Mouse (Mus musculus) layer of hippocampus, adult 2 months (tissue): Measurements from ENCODE around the gene Tmem69. TPM values are rescaled to one million over a fixed set of nuclear protein-coding genes. Genes with fewer than 3 reads are reported as not detected.
A peak's percentile ranks its signal among the peaks of the same experiment; 100 is the strongest.

Experiments used
- DNase-seq, 2 experiments: peaks; one replicate each; pipeline ENCODE4 v3.0.0; 2022; ENCODE audit warnings: low spot score in 2 of 2
- H3K27ac ChIP-seq: fragments of 200-600 bp; 2 replicates; pipeline ENCODE4 v1.8.1; 2022
- H3K4me3 ChIP-seq: fragments of 200-600 bp; 2 replicates; pipeline ENCODE4 v1.8.1; 2022; ENCODE audit warnings: mild to moderate bottlenecking
- CTCF ChIP-seq: fragments of 200-600 bp; conservative IDR thresholded peaks from 2 replicates; pipeline ENCODE4 v1.8.1; 2022; ENCODE audit warnings: antibody characterized with exemption, mild to moderate bottlenecking, moderate library complexity
- total RNA-seq, 2 experiments: library from RNA; stranded (reverse); gene quantifications; 2 replicates each; pipeline ENCODE4 v1.2.3; 2021

Gene Tmem69
- total RNA-seq, 2 experiments from 2014 or later: 11.4 to 13.3 TPM

GRCm38 (mm10) chr4:116531109-116531508 is 24.6 kb downstream of the Tmem69 start:
- no peak for DNase-seq
- no peak overlapping the region for H3K4me3 ChIP-seq
- peak; percentile 61 for TF ChIP-seq CTCF
- no peak overlapping the region for H3K27ac ChIP-seq

DNA sequence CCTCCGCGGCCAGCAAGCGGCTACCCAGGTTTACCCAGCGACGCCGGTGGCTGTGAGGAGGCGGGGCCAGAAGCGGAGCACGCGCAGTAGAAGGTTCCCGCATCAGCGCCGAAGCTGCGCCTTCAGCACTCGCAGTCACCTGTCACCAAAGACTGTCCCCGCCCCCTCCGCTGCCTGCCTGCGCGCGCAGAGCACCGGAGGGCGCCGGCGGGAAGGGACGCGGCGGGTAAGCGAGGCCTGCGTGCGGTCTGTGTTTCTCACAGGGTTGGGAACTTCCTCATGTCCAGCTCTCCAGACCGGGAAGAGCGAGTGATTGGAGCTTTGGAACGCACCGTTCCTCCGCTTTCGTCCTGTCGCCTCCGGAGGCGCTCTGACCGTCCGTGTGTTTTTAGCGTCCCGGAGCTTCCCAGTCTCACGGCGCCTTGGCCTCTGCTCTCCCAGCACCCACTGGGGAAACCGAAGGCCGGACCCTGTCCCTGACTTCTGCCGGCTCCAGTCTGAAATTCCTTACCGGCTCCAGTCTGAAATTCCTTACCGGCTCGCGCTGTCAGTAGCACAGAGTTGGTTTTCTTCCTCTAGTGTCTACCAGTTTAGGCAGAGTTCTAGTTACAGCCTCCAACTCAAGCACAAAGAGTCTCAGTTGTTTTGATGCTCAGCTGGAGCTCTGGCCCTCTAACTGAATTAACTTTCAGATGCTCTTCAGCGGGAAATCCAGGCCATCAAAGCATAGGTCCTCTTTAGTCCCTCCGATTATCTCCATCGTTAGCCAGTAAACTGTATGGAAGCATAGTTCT is 48.1 kb downstream of the Tmem69 start, which contains the start of gene Ipp:
Ipp (plus strand) TSS at position 125 of the 794 bp plus-strand sequence.
- Histone ChIP-seq H3K4me3 (peak within 1 kb of the TSS; percentile 90), H3K27ac (peak within 1 kb of the TSS; percentile 96)
- TF ChIP-seq CTCF: peak; percentile 54
- peak; percentile 94 to 96 for DNase-seq

DNA sequence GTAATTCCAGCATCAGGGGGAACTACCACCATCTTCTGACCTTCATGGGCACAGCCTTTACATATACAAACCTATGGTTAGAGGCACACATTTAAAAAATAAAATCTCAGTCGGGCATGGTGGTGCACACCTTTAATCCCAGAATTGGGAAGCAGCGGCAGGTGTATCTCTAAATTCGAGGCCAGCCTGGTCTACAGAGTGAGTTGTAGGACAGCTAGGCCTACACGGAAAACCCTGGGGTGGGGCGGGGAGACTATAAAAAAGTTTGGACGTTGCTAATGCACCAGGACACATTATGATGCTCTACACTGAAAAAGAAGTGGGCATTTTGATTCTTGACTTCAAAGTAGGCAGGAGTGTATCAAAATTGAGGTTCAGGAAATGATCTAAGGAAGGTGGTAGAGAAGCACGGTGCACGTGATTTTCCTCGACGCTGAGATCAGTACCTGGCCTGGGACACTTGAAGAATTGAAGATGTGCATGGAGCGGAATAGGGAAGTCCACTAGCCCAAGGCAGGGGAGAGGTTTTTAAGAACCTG is 48.8 kb downstream of the Tmem69 start:
- DNase-seq: no peak
- Histone ChIP-seq H3K4me3 (peak overlapping the region; percentile 90), H3K27ac (peak overlapping the region; percentile 96)
- TF ChIP-seq CTCF: no peak

Other genes with a start within 250 kb of the Tmem69 start
- gene Mast2, start 91.8 kb downstream of the Tmem69 start, total RNA-seq: 10 to 100 TPM; 88.7 to 98.0 TPM
- gene Ipp, start 48.4 kb downstream of the Tmem69 start, total RNA-seq: 10 to 100 TPM; 17.5 to 20.1 TPM
- gene Gpbp1l1, start 1.7 kb upstream of the Tmem69 start, total RNA-seq: 10 to 100 TPM; 38.2 to 45.0 TPM
- gene Ccdc17, start 40.7 kb upstream of the Tmem69 start, total RNA-seq: 1 to 10 TPM; 5.7 to 7.4 TPM
- gene Nasp, start 72.0 kb upstream of the Tmem69 start, total RNA-seq: 10 to 100 TPM; 28.0 to 32.5 TPM
- gene Akr1a1, start 95.7 kb upstream of the Tmem69 start, total RNA-seq: 100 to 1,000 TPM; 376 to 387 TPM
- gene Prdx1, start 129.6 kb upstream of the Tmem69 start, total RNA-seq: 100 to 1,000 TPM; 143 to 151 TPM
- 10 to 100 TPM; 16.4 to 20.8 TPM for gene Mmachc, start 152.5 kb upstream of the Tmem69 start, total RNA-seq
- 1 to 10 TPM; 3.9 to 6.0 TPM for gene Ccdc163, start 152.6 kb upstream of the Tmem69 start, total RNA-seq
- gene Tesk2, start 165.0 kb upstream of the Tmem69 start, total RNA-seq: 1 to 10 TPM; 4.2 to 4.8 TPM